Mouse (Mus musculus): ENCODE measurements around the gene Reln. TPM values are rescaled to one million over a fixed set of nuclear protein-coding genes. Genes with fewer than 3 reads are reported as not detected.

The Reln gene
- polyA plus RNA-seq, 1 experiment: 1.4 TPM

DNA sequence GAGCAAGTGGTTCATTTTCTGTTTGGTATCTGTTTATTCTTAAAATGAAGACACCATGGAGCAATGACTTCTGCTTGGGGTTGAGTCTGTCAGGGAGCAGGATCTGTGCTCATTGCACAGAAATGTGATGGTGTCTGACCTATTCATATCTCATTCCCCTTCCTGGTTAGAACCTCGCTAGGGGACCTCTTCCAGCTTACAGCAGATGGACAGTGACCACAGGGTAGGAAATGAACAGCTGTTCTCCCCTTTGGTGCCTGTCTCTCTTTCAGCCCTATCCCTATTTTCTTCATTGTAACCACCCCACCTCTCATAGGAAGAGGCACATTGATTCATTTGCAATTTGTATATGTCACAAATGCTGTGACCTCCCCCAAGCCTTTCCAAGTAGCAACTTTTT is 225.2 kb downstream of the Reln start:
- no peaks in the 10 kb centered on the region for H3K9me3 ChIP-seq (replicated peaks; ENCODE audit: control insufficient read depth, insufficient read depth, low read length, poor library complexity, severe bottlenecking)
- no peaks in the 10 kb centered on the region for H3K27me3 ChIP-seq (ENCODE audit: control insufficient read depth, insufficient read depth, low read length, poor library complexity, severe bottlenecking)
- TF ChIP-seq POLR2A (IDR thresholded peaks at IDR 0.05; ENCODE audit: insufficient read depth, low read length) (no peak), CTCF (IDR thresholded peaks at IDR 0.05; ENCODE audit: low read depth, low read length) (no peak)
- H3K36me3 ChIP-seq (ENCODE audit: control insufficient read depth, insufficient read depth, low read length, poor library complexity, severe bottlenecking): no peaks in the 10 kb centered on the region
- H3K4me1 ChIP-seq (ENCODE audit: control insufficient read depth, insufficient read depth, low read length): peaks cover 2% of the 10 kb centered on the region
- no peak overlapping the region for H3K4me3 ChIP-seq (ENCODE audit: low read depth, low read length)
- H3K9ac ChIP-seq (ENCODE audit: low read depth, poor library complexity, severe bottlenecking): no peak overlapping the region
- H3K27ac ChIP-seq (ENCODE audit: insufficient read depth, low read length): no peak overlapping the region

DNA sequence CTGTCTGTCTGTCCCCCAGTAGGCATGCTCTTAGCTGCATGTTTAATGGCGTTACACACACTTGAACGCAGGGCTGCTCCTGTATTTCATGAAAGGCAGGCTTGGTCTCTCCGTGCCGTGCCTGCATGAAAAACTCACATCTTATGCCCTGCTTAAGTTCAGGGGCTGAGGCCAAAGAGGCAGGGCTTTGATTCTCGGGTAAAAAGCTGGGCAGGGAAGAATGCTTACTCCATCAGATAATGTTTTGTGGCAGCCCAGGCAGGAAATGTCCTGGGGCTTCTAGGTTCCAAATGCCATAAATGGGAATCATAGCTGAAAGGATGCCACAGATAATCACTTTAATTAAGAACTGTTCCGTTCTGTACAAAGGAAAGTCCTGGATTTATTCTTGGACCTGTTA is 226.0 kb downstream of the Reln start:
- TF ChIP-seq EP300 (IDR thresholded peaks at IDR 0.05; ENCODE audit: insufficient read depth, low read depth, low read length) (no peak), CTCF (IDR thresholded peaks at IDR 0.05; ENCODE audit: low read depth, low read length) (no peak), POLR2A (IDR thresholded peaks at IDR 0.05; ENCODE audit: insufficient read depth, low read length) (no peak)

DNA sequence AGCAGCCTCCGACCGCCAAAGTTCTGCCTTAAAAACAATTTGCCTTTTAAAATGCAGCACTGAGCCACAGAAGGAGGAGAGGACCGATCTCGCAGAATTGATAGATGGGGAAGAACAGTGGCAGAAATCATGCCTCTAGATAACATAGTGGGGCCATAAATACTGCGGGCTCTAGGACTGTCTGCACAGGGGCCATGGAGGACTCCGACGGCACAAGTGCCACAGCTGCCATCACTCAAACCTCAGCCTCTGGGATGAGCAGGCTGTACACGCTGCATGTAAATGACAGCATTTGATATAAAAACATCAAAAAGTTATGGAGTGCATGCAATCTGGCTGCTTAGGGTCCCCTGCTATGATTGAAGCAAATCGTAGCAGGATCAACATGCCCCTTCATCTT is 227.6 kb downstream of the Reln start:
- Histone ChIP-seq H3K27ac (ENCODE audit: insufficient read depth, low read length) (no peak overlapping the region), H3K4me1 (ENCODE audit: control insufficient read depth, insufficient read depth, low read length) (peaks cover 2% of the 10 kb centered on the region), H3K9me3 (replicated peaks; ENCODE audit: control insufficient read depth, insufficient read depth, low read length, poor library complexity, severe bottlenecking) (no peaks in the 10 kb centered on the region), H3K27me3 (ENCODE audit: control insufficient read depth, insufficient read depth, low read length, poor library complexity, severe bottlenecking) (no peaks in the 10 kb centered on the region), H3K36me3 (ENCODE audit: control insufficient read depth, insufficient read depth, low read length, poor library complexity, severe bottlenecking) (no peaks in the 10 kb centered on the region), H3K9ac (ENCODE audit: low read depth, poor library complexity, severe bottlenecking) (no peak overlapping the region), H3K4me3 (ENCODE audit: low read depth, low read length) (no peak overlapping the region)
- TF ChIP-seq CTCF (IDR thresholded peaks at IDR 0.05; ENCODE audit: low read depth, low read length) (no peak), POLR2A (IDR thresholded peaks at IDR 0.05; ENCODE audit: insufficient read depth, low read length) (no peak), EP300 (IDR thresholded peaks at IDR 0.05; ENCODE audit: insufficient read depth, low read depth, low read length) (no peak)

More for the DNA sequence above, 226.0 kb downstream of the Reln start:
- Histone ChIP-seq H3K27me3 (ENCODE audit: control insufficient read depth, insufficient read depth, low read length, poor library complexity, severe bottlenecking) (no peaks in the 10 kb centered on the region), H3K36me3 (ENCODE audit: control insufficient read depth, insufficient read depth, low read length, poor library complexity, severe bottlenecking) (no peaks in the 10 kb centered on the region), H3K9ac (ENCODE audit: low read depth, poor library complexity, severe bottlenecking) (no peak overlapping the region), H3K9me3 (replicated peaks; ENCODE audit: control insufficient read depth, insufficient read depth, low read length, poor library complexity, severe bottlenecking) (no peaks in the 10 kb centered on the region), H3K27ac (ENCODE audit: insufficient read depth, low read length) (no peak overlapping the region), H3K4me3 (ENCODE audit: low read depth, low read length) (no peak overlapping the region), H3K4me1 (ENCODE audit: control insufficient read depth, insufficient read depth, low read length) (peaks cover 2% of the 10 kb centered on the region)

DNA sequence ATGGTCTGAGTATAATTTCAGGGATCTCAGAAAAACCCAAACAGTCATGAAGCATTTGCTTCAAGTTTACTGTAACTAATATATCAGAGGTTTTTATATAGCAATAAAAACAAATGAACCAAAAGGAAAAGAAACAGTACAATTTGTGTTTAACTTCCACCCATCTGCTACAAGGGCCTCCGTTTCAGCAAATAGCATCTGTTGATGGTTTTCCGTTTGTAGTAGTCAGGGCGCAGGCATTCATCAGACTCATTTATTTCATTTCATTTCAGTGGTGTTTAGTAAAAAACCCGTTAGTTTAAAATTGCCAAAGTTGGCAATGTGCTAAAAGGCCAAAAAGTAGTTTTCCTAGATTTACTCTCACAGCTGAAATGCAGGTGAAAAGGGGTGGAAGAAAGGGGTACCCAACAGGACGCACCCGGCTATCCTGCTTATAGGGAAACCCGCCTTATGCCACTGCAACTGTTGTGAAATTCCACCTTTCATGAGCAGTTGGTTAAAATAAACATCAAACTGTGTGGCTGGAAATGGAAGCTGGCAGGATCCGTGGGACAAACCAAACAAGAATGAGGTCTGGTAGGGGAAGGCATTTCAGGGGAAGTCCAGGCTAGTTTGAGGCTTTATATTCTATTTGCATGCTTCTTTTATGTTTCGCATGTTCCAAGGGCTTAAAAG is 237.6 kb downstream of the Reln start:
- Histone ChIP-seq H3K4me3 (ENCODE audit: low read depth, low read length) (no peak overlapping the region), H3K27me3 (ENCODE audit: control insufficient read depth, insufficient read depth, low read length, poor library complexity, severe bottlenecking) (no peaks in the 10 kb centered on the region), H3K4me1 (ENCODE audit: control insufficient read depth, insufficient read depth, low read length) (no peaks in the 10 kb centered on the region), H3K36me3 (ENCODE audit: control insufficient read depth, insufficient read depth, low read length, poor library complexity, severe bottlenecking) (no peaks in the 10 kb centered on the region), H3K9ac (ENCODE audit: low read depth, poor library complexity, severe bottlenecking) (no peak overlapping the region), H3K9me3 (replicated peaks; ENCODE audit: control insufficient read depth, insufficient read depth, low read length, poor library complexity, severe bottlenecking) (0 out of 2 replicates have a peak, but pooled peaks cover 2% of the 10 kb centered on the region), H3K27ac (ENCODE audit: insufficient read depth, low read length) (no peak overlapping the region)
- TF ChIP-seq POLR2A (IDR thresholded peaks at IDR 0.05; ENCODE audit: insufficient read depth, low read length) (no peak), CTCF (IDR thresholded peaks at IDR 0.05; ENCODE audit: low read depth, low read length) (no peak), EP300 (IDR thresholded peaks at IDR 0.05; ENCODE audit: insufficient read depth, low read depth, low read length) (no peak)

DNA sequence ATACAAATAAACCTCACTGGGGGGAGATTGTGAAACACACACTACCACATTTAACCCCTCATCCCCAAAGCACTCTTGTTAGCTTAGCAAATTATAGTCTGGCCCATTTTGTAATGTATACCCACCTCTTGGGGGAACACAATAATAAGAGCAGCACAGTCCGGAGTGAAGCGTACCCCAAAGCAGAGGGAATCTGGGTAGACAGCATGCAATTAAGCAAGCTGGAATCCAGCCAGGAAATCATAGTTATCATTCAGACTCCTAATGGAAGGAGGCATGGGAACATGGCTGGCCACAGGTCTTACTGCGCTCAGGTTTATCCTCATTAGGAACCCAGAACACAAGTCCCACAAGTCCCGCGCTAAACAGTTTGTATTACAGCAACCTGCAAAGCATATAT is 249.5 kb downstream of the Reln start:
- H3K27me3 ChIP-seq (ENCODE audit: control insufficient read depth, insufficient read depth, low read length, poor library complexity, severe bottlenecking): no peaks in the 10 kb centered on the region
- no peak overlapping the region for H3K27ac ChIP-seq (ENCODE audit: insufficient read depth, low read length)
- H3K9me3 ChIP-seq (replicated peaks; ENCODE audit: control insufficient read depth, insufficient read depth, low read length, poor library complexity, severe bottlenecking): no peaks in the 10 kb centered on the region
- H3K36me3 ChIP-seq (ENCODE audit: control insufficient read depth, insufficient read depth, low read length, poor library complexity, severe bottlenecking): no peaks in the 10 kb centered on the region
- no peak overlapping the region for H3K4me3 ChIP-seq (ENCODE audit: low read depth, low read length)
- H3K4me1 ChIP-seq (ENCODE audit: control insufficient read depth, insufficient read depth, low read length): no peaks in the 10 kb centered on the region
- H3K9ac ChIP-seq (ENCODE audit: low read depth, poor library complexity, severe bottlenecking): no peak overlapping the region
- TF ChIP-seq EP300 (IDR thresholded peaks at IDR 0.05; ENCODE audit: insufficient read depth, low read depth, low read length) (no peak), CTCF (IDR thresholded peaks at IDR 0.05; ENCODE audit: low read depth, low read length) (no peak), POLR2A (IDR thresholded peaks at IDR 0.05; ENCODE audit: insufficient read depth, low read length) (no peak)

DNA sequence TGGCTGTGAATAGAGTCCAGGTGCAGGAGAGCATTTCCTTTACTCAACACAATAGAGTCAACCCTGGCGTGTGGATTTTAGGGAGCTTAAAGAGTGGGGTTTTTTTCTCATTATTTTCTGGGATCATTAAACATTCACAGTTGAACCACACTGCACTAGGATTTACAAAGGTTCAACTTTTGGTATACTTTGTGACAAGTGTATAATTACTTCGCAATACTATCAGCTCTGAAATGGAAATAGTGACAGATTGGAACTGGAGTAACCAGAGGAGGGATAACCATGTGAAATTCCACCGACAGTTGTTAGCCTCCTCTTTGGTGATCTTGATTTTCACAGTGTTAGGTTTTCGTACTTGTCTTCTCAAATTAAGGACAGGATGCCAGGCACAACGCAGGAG is 250.5 kb downstream of the Reln start:
- Histone ChIP-seq H3K4me1 (ENCODE audit: control insufficient read depth, insufficient read depth, low read length) (no peaks in the 10 kb centered on the region), H3K36me3 (ENCODE audit: control insufficient read depth, insufficient read depth, low read length, poor library complexity, severe bottlenecking) (no peaks in the 10 kb centered on the region), H3K9ac (ENCODE audit: low read depth, poor library complexity, severe bottlenecking) (no peak overlapping the region), H3K9me3 (replicated peaks; ENCODE audit: control insufficient read depth, insufficient read depth, low read length, poor library complexity, severe bottlenecking) (no peaks in the 10 kb centered on the region), H3K4me3 (ENCODE audit: low read depth, low read length) (no peak overlapping the region), H3K27ac (ENCODE audit: insufficient read depth, low read length) (no peak overlapping the region), H3K27me3 (ENCODE audit: control insufficient read depth, insufficient read depth, low read length, poor library complexity, severe bottlenecking) (no peaks in the 10 kb centered on the region)
- TF ChIP-seq CTCF (IDR thresholded peaks at IDR 0.05; ENCODE audit: low read depth, low read length) (no peak), EP300 (IDR thresholded peaks at IDR 0.05; ENCODE audit: insufficient read depth, low read depth, low read length) (no peak), POLR2A (IDR thresholded peaks at IDR 0.05; ENCODE audit: insufficient read depth, low read length) (no peak)

Measured in ES-Bruce4 (cell line).